Mouse (Mus musculus): Measurements from ENCODE around the gene Sfxn1.

Sfxn1 gene

DNA sequence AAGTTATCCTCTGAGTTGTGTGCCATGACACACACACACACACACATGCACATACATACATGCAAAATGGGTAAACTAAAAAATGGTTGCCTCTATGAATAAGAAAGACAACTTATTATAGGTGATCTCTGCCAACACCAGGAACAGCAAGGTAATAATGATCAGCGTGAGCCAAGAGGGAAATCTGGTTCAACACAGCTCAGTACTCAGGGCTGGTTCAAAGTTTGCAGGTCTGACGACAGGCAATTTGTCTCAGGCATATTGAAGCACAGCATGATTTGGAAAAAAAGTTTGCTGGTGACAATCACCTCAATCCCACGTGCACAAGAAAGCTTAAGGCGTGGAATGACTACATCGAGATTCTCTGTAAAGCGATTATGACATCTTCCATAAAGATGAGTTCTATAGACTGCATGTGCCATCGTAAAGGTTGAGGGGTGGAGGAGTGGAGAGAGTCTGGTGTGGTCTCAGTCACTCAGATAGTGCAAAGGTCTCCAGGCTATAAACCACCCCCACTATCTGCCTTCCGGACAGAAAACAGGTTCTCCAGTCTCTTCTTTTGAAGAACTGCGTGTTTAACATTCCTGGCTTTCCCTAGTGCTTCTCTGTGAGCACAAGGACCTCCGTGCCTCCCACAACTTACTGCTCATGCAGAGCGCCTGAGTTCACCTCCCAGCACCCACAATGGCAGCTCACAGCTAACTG is 6.0 kb downstream of the Sfxn1 start:
- no peak for DNase-seq (ENCODE audit: low spot score)

DNA sequence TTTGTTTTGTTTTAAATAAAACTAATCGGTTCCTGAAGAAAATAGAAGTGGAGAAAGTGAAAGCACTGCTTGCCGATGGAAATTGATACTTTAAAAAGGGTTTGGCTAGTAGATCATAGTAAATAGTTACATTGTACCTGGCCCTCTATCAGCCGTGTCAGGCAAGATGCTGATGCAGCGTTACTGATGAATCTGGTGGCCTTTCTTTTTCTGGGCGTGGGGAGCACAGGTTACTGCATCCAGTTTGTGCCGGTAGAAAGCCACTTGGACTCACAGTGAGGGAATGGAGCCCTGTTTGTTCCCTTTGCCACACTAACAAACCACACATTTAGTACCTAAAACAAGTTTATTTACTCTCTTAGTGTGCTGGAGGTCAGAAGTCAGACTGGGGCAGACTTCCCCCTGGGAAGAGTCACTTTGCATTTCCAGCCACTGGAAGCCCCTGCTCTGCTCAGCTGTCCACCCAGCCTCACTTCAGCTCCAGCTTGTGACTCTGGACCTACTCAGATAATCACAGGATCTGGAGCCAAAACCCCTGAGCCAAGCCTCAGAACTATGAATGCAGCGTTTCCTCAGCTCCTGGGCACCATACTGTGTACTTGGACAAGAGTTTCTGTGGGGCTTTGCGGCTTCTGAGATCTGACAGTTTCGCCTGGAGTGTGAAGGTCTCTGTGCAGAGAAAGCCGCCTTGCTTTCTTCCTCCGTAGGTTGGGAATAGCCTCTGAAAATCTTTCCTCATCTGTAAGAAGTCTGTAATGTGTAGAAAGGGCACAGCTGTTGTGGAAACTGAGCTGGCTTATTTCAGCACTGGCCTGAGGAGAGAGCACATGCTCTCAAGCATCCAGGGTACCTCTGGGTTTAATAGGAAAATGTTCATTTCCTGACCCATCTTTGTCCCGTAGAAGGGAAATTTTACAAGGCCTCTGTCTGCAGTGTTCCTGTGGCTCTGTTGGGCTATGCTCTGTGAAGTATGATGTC is 8.4 kb downstream of the Sfxn1 start:
- DNase-seq (ENCODE audit: low spot score) = no peak

DNA sequence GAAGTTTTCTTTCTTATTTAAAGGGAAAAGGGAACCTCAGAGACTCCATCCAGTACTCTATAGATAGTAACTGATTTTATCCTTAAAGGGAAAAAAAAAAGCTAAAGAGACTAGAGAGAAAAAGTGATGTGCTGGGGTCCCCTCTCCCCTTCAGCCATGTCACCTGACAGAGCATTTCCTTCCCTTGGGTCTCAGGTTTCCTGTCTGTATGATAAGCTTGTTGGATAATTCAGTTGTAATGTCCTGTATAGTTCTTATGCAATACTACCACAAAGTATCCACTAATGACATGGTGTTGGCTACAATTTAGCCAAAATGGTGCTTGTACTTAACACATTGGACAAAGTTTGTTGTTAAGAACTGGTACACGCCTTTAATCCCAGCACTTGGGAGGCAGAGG is 9.1 kb downstream of the Sfxn1 start:
- no peak for DNase-seq (ENCODE audit: low spot score)

DNA sequence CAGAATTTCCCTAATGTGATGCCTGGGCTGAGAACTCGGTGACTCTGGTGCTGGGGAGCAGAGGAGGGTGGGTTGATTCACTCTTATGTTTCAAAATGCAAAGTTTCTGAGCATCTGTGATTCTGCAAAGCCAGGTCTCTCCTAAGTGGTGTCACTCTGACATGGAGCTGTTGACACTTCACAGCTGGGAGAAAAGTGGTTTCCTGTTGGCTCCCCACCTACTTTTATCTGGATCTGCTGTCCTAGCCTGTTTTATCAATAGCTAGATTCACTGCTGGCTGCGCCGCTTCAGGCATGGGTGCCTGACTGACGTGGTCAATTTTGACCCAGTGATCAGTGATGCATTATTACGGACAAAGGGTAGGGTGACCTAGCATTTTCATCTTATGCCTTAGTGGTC is 11.3 kb downstream of the Sfxn1 start:
- no peak for DNase-seq (ENCODE audit: low spot score)

DNA sequence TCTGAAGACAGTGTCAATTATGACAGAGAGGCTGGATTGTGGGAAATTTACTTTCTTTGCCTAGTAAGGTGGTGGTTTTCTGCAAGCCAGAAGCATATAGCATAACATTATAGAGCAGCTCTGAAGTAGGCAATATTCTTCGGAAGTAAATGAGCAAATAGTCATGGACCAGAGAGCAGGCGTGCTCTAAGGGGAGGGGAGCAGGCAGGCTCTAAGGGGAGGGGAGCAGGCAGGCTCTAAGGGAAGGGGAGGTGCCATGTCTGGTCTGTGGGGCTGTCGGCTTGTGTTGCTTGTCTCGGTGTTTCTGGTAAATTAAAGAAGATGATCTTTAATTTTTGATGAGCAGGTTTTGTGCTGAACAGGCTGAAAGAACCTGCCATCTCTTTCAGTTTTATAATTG is 12.5 kb downstream of the Sfxn1 start:
- DNase-seq (ENCODE audit: low spot score) = no peak

DNA sequence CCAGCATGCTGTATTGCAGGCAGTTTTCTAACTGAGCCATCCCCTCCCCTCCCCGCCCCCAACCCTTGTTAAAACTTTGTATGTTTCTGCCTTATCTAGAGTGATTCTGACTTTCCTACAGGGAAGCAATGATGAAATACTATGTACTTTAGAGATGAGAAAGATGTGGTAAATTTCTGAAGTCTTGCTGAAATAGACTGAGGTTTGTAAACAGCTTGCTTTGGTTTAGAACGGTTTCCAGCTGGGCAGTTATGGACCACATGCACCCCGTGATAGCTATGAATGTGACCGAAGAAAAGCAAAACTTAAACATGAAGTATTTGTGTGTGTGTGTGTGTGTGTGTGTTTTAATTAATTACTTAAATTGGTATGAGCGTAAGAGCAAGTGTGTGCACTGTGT is 13.2 kb downstream of the Sfxn1 start:
- no peak for DNase-seq (ENCODE audit: low spot score)

DNA sequence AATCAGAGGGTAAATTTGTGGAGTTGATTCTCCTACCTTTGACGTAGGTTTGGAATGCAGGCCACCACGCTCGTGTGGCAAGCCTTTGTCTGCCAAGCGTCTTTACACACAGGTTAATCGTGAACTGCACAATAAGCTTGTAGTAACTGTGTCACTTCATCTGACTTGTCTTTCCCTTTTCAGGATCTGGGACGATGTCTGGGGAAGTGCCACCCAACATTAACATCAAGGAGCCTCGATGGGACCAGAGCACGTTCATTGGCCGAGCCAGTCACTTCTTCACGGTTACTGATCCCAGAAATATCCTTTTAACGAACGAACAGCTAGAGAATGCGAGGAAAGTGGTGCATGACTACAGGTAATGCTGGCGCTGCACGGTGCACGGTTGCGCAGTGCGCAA is 13.6 kb downstream of the Sfxn1 start:
- DNase-seq (ENCODE audit: low spot score) = no peak

DNA sequence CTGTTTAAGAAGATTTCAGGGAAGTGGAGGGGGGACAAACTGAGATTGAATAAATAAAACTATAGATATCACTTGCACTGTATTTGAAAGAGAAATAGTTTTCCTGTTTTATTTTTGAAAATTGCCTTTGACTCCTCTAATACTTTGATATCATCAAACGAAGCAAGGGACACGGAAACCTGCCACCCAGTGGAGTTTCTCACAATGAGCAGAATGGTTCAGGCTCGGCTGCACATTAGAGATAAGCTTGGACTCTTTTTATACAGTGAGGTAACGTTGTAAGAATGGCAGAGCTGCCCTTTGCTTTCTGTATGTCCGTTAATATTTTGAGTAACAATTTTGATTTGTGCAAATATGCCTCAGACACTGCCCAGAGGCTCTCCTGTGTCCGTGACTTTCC is 20.1 kb downstream of the Sfxn1 start:
- no peak for DNase-seq (ENCODE audit: low spot score)

DNA sequence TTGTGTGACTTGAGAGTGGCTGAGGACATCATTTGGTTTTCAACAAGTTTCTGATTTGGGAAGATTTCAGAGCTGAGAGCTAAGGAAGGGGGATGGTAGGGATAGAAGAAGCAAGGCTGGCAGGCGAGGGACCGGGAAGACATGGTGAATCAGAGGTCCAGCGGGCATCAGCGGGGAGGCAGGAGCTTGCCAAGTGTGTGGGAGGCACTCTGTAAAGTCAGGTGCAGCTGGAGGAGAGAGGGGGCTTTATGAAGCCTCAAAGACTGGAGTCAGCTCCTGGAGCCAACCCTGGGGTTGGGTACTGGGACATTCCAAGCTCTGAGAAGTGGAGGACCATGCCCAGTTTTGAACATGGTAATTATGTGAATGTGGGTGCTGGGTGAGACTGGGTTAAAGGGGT is 22.7 kb downstream of the Sfxn1 start:
- DNase-seq (ENCODE audit: low spot score) = no peak

DNA sequence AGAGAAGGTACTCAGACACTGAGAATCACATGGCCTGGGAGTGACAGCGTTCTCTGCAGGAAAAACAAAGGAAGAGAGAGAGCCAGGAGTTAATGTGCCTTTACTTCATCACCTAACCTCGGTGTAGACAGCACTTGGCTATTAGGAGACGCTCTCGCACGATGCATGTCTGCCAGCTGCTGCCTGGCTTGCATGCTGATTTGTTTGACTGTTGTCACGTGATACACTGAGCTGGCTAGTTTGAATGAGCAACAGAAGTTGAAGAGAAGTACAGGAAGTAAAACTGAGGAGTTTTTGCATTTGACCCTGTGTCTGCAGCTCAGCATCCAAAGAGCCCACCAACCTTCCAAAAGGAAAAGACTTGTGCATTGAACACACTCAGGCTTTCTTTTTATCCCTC is 23.3 kb downstream of the Sfxn1 start:
- DNase-seq (ENCODE audit: low spot score) = no peak

DNA sequence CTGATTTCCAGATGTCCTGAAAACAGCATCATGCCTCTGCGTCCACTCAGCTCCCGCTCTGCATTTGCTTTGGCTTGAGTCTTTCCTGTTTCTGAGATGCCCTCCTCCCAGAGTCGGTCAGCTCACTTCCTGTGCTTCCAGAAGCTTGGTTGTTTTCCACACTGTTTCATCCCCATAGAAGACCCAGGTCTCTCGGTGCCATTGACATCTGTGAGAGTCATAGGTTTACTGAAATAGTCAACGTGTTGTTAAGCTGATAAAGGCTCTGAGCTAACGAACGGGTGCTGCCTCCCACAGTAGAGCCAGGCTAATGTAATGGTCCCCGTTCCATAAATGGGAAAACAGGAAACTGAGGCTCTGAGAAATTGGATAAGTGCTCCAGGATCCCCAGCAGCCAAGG is 24.1 kb downstream of the Sfxn1 start:
- DNase-seq (ENCODE audit: low spot score) = no peak

DNA sequence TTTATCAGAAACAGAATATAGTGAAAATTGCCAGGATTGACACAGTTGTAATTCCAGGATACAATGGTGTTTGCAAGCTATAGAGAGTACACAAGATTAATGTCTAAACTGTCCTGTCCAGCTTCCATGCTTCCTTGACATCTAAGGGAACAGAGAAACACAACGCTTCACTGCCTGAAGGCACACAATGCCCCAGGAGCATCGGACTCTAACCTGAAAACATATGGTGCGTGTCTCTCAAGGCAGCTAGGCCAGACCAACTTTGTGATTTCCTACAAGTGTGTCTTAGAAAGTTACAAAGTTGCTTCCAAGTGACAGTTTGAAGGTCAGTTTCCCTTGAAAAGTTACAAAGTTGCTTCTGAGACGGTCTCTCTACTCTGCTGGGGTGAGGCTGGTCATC is 25.6 kb downstream of the Sfxn1 start:
- DNase-seq (ENCODE audit: low spot score) = no peak

DNA sequence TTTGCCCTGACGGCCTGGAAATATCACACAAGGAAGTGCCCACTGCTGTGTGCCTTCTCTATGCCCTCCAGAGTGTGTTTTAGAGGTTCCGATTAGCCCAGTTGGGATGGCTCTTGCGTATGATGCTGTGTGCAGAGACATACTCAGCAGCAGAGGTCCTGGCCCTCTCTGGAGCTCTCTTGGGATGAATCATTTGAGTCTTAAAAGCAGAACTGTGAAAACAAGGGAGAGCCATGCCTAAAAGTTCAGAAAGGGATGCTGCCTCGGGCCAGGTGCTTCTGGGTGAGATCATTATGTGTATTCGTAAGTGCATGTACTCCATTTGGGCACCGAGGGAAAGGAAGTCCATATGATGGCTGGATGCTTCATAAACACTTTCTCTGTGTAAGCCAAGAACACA is 26.1 kb downstream of the Sfxn1 start:
- no peak for DNase-seq (ENCODE audit: low spot score)

DNA sequence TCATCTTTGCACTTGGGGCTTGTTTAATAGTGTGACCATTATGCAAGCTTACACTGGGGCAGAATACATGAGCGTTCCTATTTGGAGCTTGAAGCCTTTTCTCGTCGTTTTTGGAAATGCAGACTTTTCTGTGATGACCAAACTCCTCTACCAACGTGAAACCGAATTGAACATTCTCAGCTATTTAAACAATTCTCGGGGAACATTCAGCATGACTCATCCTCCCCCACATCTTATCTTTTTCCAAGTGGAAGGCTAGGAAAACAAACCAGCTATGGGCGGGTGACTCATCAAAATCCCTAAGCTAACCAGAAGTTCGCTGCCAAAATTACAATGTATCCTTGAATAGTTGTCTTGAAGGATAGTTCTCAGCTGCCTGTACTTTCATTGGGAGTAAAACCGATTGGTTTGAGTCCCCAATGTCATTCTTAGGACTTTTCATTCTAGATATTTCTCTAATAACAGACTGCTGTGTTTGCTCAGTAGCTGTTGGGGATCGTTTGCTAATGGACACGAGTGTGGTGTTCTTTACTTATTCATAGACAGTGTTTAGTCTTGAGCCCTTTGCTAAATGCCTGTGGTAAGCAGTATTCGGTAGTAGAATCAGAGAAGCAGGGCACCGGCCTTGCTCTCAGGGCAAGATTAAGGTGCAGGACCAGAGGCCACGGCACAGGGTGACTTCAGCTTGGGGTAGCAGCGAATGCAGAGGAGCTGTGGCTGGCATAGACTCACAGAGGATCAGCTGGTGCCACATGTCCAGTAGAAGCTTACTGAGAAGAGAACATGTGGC is 29.6 kb downstream of the Sfxn1 start:
- peak; percentile 29 for DNase-seq (ENCODE audit: low spot score)

DNA sequence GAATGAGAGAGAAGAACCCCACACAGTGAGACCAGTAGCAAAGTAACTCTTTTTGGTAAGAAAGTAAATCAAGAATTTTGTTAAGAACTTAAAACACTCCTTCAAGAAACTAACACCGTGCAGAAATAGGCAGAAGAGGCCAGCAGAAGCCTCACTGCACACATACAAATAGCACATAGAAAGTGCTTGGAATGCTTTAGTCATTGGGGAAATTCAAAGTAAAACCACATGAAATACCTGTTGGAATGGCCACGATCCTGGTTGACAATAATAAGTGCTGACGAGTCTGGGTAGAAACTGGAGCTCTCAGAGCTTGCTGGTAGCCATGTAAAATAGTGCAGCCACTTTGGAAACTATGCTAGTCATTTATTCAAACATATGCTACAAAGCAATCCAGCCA is 30.4 kb downstream of the Sfxn1 start:
- DNase-seq (ENCODE audit: low spot score) = no peak

DNA sequence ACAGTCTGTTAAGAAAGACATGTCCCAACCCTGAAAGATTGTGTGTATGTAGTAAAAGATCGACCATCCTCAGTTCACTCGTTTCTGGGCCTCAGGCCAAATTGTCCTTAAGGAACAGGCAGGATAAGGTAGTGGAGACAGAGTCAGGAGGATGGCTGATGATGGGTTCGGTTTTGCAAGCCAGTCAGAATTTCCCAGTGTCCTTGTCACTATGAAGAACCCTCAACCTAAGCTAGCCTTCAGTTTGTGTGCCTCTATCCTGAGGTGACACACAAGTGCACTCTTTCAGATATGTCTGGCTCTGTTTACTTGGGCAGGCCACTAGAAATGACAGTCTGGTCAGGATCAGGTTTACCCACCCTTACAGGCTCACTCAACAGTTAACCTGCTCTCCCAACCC is 31.6 kb downstream of the Sfxn1 start:
- DNase-seq (ENCODE audit: low spot score) = no peak

DNA sequence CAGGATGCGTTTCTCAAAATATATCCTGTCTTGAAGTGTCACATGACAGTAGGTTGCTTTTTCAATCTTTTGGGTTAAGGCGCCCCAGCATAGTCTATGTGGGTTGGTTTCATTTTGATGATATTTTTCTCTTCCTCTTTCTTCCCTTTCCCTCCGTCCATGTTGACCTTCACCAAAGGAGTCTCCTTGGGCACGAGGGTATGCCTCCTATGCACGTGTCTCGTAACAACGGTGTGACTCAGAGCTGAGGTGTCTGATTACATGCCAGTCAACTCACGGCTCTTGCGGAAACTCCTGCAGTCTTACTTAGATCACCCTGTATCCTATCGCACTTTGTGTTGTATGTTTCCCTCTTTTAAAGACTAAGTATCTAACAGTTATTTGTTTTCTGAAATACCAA is 32.2 kb downstream of the Sfxn1 start:
- DNase-seq (ENCODE audit: low spot score) = no peak

DNA sequence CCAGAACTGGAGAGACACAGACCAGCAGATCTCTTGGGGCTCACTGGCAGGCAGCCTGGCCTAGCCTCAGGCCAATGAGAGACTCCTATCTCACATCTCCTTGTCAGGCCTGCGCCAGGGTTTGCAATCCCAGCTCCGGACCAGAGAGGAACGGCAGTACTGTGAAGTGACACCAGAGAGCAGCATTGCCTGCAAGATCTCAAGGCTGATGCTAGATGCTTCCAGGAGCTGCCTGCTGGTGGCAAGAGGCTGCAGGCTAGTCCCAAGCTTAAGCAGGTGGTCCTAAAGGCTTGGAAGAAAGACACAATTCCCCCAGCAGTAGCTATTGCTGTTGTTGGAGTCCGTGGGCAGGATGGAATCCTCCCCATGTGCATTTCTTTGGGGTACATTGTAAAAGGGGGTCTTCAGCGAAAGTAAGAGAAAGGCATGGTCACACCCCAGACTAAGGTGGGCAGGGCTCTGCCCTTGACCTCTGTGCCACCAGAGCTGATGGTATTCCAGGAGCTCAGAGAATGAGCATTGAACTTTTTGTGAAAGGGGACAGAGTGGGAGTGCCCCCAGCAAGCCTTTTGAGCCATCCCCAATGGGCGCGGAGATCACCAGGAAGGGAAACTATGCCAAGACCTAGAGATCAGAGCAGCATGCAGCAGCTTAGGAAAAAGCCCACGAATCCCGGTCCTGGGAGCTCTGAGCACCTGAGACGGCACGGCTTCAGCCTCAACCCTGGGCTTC is 42.3 kb downstream of the Sfxn1 start:
- peak; percentile 71 for DNase-seq (ENCODE audit: low spot score)

DNA sequence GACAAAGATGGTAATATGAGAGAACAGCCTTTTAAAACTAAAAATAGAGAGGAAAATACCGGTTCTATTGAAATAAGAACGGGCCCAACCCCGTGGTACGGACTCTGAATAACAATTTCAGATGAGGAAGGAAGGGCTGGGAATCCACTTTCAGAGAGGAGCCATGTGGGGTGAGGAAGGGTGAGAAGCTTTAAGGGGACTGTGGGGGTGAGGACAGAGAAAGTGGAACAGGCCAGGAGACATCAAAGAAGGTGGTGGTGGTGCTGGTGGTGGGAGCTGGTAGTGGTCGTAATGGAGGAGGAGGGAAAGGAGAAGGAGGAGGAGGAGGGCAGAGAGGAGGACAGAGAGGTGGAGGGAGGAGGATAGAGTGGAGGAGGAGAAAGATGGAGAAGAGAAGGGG is 43.3 kb downstream of the Sfxn1 start:
- no peak for DNase-seq (ENCODE audit: low spot score)

DNA sequence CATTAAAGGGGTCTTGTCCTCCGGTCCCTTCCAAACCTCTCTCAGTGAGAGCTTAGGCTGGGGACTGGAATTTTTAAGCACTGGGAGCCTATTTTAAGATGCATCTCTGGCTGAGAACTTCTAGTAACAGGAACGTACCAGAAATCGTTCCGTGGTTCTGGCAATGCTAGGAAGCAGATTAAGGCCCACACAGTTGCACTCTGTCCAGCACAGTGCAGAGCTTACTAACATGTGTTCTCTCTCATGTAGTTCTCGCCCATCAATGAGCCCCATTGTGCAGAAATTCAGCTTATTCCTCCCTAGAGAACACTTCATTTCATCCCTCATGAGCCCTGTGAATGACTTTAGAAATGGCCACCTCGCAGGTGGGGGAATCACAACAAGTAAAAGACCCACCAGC is 44.1 kb downstream of the Sfxn1 start:
- no peak for DNase-seq (ENCODE audit: low spot score)

DNA sequence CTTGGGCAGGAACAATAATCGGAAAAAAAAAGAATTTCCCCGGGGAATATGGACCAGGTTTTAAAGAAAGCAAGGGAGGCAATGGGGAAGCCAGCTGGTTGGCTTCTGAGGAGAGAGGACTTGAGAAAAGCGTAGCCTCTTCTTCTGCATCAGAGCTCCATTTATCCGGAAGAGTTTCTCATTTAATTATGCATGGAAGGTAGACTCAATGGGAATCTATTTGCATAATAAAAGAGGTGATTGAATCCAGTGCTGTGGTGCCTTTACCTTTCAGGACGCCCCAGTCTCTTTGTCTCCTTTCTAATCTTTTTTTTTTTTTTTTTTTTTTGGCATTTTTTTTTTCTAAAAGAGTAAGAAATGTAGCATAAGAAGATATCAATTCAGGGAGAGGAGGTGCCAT is 46.7 kb downstream of the Sfxn1 start:
- DNase-seq (ENCODE audit: low spot score) = no peak

Data from urinary bladder, postnatal 14 days (tissue).